Mouse (Mus musculus): ENCODE data around the gene Nek6.

DNA sequence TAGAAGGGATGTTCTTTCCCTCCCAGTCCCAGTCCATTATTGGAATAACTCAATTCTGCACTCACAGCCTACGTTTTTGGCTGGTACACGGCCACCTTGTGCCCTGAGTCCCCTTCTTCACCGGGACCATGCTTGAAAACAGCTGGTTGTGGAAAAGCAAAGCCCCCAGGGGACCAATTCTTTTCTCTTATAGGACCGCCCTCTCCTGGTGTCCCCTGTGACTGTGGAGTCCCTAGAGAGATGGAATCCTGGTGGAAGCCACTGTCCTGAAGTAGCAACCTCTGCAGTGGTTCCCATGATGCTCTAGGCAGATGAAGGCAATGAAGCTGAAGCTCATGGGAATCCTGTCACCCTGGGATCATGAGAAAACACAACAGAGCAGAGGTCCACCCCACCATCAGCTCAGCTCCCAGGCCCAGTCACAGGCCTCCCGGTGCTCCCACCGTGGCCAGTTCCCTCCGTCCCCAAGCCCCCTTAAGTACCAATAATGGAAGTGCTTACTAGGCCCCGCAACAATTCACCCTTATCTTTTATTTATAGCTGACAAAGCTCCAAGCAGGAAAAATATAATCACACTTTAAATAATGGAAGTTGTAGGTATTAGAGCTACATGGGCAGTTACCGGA is 34.5 kb upstream of the Nek6 start:
- no peak for TF ChIP-seq CTCF (IDR thresholded peaks at IDR 0.05; ENCODE audit: borderline replicate concordance, control insufficient read depth, extremely low read depth, insufficient read depth, low read length, poor library complexity)
- TF ChIP-seq POLR2A (IDR thresholded peaks at IDR 0.05; ENCODE audit: control insufficient read depth, extremely low read depth, insufficient read depth, low read length, poor library complexity), result no peak

Measured in thymus, adult 2 months (tissue).